Mouse (Mus musculus) neural tube, embryonic 10.5 days (tissue): ENCODE data around the gene Cmtm8.

Experiments used
- DNase-seq: peaks from one replicate; pipeline ENCODE4 v3.0.0-alpha.2; 2017; ENCODE audit warnings: low spot score; ENCODE audit errors: extremely low spot score

The Cmtm8 gene

GRCm38 (mm10) chr9:114844017-114844662 lies at the start of gene Cmtm8:
TSS of gene Cmtm8 (minus strand) at chr9:114844156.
- DNase-seq = peak; percentile 72

- DNase-seq = no peak
These were observed 49.0 kb upstream of the Cmtm8 start for GRCm38 (mm10) chr9:114892974-114893373.

GRCm38 (mm10) chr9:114890377-114890776 lies 46.4 kb upstream of the Cmtm8 start:
- no peak for DNase-seq

- DNase-seq = no peak
These were observed 45.0 kb upstream of the Cmtm8 start for GRCm38 (mm10) chr9:114888856-114889407.

- DNase-seq = no peak
These were observed 43.7 kb upstream of the Cmtm8 start for GRCm38 (mm10) chr9:114887699-114888098.

GRCm38 (mm10) chr9:114885991-114886662 lies 42.2 kb upstream of the Cmtm8 start:
- DNase-seq = no peak

- no peak for DNase-seq
These were observed 41.6 kb upstream of the Cmtm8 start for GRCm38 (mm10) chr9:114885564-114885963.

GRCm38 (mm10) chr9:114881977-114882376 lies 38.0 kb upstream of the Cmtm8 start:
- no peak for DNase-seq

GRCm38 (mm10) chr9:114855327-114855726 lies 11.4 kb upstream of the Cmtm8 start:
- no peak for DNase-seq

GRCm38 (mm10) chr9:114854686-114855085 lies 10.7 kb upstream of the Cmtm8 start:
- DNase-seq = no peak

- DNase-seq = no peak
These were observed 9.4 kb upstream of the Cmtm8 start for GRCm38 (mm10) chr9:114853336-114853735.

GRCm38 (mm10) chr9:114851419-114852190 lies 7.6 kb upstream of the Cmtm8 start:
- no peak for DNase-seq

- DNase-seq = no peak
These were observed 331 bp downstream of the Cmtm8 start for GRCm38 (mm10) chr9:114843634-114844016.

GRCm38 (mm10) chr9:114842886-114843285 lies 1.1 kb downstream of the Cmtm8 start:
- DNase-seq = no peak

- DNase-seq = no peak
These were observed 1.7 kb downstream of the Cmtm8 start for GRCm38 (mm10) chr9:114842269-114842668.

GRCm38 (mm10) chr9:114838870-114839269 lies 5.1 kb downstream of the Cmtm8 start:
- no peak for DNase-seq

GRCm38 (mm10) chr9:114831527-114831926 lies 12.4 kb downstream of the Cmtm8 start:
- no peak for DNase-seq

- DNase-seq = no peak
These were observed 13.6 kb downstream of the Cmtm8 start for GRCm38 (mm10) chr9:114830351-114830750.

- no peak for DNase-seq
These were observed 14.3 kb downstream of the Cmtm8 start for GRCm38 (mm10) chr9:114829669-114830068.

GRCm38 (mm10) chr9:114828377-114828776 lies 15.6 kb downstream of the Cmtm8 start:
- DNase-seq = no peak

GRCm38 (mm10) chr9:114827242-114827852 lies 16.6 kb downstream of the Cmtm8 start:
- DNase-seq = no peak

GRCm38 (mm10) chr9:114824166-114824565 lies 19.8 kb downstream of the Cmtm8 start:
- no peak for DNase-seq
